Mouse (Mus musculus) A20 (cell line): ENCODE results near the gene Zfp580.
"Not testable (repeated sequence)": the region's sequence is repeated elsewhere in the genome, so short reads cannot be mapped to it uniquely, and the experiment has no call there.

ENCODE experiments used
- DNase-seq: peaks from one replicate; pipeline ENCODE4 v3.0.0-alpha.2; 2011; ENCODE audit warnings: low read depth, low spot score

Gene Zfp580

DNA sequence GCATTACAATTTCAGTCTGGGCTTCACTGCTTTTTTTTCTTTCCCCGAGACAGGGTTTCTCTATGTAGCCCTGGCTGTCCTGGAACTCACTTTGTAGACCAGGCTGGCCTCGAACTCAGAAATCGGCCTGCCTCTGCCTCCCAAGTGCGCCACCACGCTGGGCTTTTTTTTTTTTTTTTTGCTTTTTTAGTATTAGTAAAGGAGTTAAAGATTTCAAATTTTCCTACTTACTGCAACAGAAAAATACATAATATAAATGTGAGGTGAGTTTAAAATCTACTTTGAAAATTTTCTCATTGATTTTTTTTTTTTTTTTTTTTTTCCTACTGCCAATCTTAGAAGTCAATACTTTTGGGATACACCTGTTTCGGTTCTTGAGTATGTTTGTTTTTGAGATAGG is 13.5 kb downstream of the Zfp580 start:
- no peak for DNase-seq

GRCm38 (mm10) chr7:5073586-5073985 is 22.2 kb downstream of the Zfp580 start:
- no peak for DNase-seq

DNA sequence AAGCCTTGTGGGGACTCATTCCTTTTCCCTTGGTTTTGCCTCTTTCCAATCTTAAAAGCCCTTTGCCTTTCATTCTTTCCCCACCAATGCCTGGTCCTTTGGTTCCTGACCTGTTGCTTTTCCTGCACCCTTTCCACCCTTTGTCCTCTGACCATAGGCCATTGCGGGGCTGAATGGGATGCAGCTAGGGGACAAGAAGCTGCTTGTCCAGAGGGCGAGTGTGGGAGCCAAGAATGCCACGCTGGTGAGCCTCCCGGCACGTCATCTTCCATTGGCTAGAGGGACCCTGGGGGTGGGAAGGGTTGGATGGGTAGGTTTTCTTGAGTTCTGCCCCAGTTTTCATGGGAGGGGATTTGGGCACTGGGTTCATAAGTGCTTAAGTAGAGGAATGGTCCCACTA is 23.6 kb downstream of the Zfp580 start:
- DNase-seq, result no peak

DNA sequence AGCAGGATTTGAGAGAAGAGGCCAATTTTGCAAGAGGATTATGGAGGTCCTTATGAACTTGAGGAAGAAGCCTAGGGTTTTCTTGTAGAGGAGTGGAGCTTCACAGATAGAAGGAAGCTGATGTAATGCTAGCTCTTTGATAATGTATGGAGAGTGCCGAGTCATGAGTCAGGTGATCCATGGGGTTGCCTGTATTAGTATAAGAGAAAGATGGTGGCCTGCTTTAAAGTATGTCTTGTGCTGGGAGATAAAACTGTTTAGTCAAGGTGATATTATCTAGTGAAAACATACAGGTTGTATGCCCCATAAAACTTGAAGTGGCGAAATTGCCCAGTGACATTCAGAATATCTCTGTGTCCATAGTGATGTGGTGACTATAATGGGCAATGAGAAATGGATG is 25.6 kb downstream of the Zfp580 start:
- no peak for DNase-seq

DNA sequence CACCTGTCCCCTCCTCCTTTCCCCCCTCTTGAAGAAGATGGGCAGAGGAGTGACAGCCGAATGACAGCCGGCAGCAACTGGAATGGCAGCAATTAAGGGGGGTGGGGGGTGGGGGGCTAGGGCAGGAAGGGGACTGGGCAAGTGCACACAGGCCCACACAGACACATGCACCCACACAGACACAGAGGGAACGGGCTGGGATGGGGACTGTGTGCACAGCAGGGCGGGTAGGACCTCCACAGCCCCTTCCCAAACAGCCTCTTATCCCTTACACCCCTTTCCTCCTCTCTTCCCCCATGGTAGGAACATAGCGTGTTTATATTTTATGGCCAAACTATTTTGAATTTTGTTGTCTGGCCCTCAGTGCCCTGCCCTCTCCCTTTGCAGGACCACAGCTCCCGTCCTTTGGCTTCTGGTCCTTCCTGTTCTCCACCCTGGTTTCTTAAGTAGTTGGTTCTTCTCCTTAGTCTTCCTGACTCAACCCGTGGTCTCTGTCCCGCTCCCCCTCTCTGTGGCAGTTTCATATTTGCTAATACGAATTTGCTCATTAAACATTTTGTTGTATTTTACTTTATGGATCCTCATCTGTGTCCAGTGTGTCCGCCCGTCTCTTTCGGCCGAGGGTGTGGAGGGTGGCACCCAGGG is 28.1 kb downstream of the Zfp580 start:
- DNase-seq, result not testable (repeated sequence)

- DNase-seq, result peak; percentile 98
Observed at GRCm38 (mm10) chr7:5080010-5080751, 28.8 kb downstream of the Zfp580 start, which contains the start of gene Epn1. TSS of gene Epn1 (plus strand) at chr7:5080235.

DNA sequence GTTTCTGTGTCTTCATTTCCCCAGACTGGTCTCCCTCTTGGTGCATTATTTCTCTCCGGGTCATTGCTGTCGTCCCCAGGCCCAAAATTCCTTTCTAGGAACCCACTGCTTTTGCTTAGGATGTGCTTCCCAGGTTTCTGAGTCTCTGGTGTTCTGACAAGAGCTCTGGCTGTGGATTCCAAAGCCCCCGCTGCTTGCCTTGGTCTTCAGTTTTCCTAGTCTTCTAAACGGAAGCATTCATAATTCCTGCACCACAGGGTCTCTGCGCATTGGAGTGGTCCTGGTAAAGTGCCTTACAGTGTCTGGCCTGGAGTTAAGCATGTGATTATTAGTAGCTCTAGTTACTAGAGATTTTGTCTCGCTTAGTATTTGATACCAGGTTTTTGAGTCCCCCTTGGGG is 29.5 kb downstream of the Zfp580 start:
- DNase-seq, result no peak

DNA sequence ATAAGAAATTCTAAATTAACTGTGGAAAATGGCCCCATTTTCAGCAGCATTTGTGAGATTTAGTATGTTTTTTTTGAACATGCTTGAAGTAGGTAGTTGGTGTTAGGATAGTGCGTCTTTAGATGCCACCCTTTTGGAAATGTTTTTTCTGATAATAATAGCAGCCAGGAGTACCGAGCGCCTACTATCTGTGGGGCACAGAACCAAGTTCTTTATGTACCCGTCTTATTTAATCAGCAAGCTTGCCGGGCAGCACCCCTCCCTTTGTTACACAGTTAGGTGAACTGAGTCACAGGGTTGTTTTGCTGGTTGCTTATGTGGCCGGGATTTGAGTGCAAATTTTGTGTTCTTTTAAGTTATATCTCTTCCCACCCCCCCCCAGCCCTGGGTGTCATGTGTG is 29.9 kb downstream of the Zfp580 start:
- DNase-seq, result peak; percentile 69

- DNase-seq, result peak; percentile 40
Observed at GRCm38 (mm10) chr7:5081939-5082338, 30.6 kb downstream of the Zfp580 start.

- peak; percentile 91 for DNase-seq
Observed at GRCm38 (mm10) chr7:5083325-5084105, 32.2 kb downstream of the Zfp580 start.

DNA sequence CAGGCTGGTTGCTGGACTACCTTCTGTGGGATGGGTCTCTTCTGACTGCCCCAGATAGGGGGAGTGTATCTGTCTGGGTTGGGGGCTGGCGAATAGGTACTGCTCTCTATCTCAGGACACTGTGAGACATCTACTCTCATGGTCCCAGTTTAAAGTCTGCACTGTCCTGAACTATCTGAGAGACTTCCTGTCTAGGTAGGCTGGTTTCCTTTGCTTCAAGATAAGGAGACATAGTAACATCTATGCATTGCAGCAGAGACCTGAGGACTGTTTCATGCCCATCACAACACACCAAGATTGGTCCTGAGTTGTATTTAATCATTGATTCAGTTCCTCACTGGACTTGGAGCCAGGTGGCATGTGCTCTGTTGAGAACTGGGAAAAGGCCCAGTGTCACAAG is 34.2 kb downstream of the Zfp580 start:
- DNase-seq, result no peak

DNA sequence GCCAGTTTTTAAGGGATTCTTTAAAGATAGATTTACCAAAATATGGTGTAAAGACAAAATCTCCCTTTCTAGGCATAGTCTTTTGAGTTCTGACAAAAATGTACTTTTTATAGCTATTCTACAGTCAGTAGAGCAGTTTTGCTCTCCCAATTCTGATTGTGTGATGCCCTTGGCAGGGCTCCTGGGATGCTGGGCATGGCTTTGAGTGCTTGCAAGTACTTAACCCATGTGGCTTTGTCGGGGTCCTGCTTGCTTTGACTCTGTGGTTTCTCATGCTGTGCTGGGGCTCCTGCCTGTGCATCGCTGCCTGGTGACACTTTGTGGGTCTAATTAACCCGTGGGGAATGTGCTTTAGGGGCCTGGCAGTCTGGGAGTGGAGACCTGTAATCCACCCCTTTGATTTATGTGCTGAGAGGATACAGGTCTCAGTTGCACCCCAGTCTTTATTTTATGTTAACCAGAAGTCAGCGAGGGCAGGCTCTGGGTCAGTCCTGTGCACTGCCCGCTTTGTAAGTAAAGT is 35.6 kb downstream of the Zfp580 start:
- DNase-seq, result no peak

DNA sequence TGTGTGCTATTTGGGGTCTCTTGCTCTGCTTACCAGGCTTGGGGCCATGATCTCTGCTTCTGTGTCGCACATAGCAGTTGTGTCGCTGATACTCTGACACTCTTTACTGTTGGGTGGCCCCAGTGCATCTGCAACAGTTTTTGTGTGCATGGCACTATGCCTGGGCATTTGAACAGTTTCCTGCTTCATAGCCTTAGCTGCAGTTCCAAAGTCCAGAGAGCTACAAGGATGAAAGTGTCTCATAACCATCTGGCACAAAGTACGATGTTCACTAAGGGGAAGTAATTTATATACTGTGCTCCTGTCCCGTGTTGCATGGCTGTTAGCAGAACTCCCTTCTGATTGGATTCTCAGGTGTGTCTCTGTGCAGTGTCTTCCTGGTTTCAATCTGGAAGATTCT is 36.5 kb downstream of the Zfp580 start:
- no peak for DNase-seq

DNA sequence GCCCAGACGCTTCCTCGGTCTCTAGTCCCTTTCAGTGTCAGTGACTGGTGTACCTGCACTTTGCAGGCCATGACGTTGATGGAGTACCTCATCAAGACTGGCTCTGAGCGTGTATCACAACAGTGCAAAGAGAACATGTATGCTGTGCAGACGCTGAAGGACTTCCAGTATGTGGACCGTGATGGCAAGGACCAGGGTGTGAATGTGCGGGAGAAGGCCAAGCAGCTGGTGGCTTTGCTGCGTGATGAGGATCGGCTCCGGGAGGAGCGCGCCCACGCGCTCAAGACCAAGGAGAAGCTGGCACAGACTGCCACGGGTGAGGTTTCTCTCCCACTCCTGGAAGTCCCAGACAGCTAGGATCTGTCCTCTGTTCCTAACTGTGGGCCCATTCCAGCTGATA is 38.5 kb downstream of the Zfp580 start:
- DNase-seq, result no peak

- no peak for DNase-seq
Observed at GRCm38 (mm10) chr7:5091008-5091728, 39.8 kb downstream of the Zfp580 start.

- DNase-seq, result no peak
Observed at GRCm38 (mm10) chr7:5092381-5092780, 41.0 kb downstream of the Zfp580 start.

DNA sequence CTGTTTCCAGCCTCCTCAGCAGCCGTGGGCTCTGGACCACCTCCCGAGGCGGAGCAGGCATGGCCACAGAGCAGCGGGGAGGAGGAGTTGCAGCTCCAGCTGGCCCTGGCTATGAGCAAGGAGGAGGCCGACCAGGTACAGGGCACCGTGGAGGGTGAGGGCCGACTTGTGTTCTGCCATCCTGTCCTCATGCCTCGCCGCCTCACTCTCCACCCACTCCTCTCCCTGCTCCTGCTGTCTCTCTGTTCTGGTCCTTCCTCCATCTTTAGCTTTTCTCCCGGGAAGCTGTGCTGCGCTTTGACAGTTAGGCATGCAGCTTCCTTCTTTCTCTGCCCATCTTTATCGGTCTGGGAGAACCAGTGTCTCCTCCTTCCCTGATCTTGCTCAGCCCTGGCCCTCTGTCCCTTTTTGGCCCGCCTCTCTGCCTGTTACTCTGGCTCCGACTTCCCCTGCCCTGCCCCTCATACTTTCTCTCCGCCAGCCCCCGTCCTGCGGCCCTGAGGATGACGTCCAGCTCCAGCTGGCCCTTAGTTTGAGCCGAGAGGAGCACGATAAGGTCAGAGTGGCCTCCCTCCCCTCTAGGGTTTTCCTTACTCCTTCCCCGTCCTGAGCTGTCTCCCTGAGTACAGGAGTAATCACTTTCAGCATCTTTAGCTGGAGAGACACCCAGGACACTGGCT is 41.6 kb downstream of the Zfp580 start:
- no peak for DNase-seq

GRCm38 (mm10) chr7:5098769-5099168 is 47.4 kb downstream of the Zfp580 start:
- DNase-seq, result no peak

DNA sequence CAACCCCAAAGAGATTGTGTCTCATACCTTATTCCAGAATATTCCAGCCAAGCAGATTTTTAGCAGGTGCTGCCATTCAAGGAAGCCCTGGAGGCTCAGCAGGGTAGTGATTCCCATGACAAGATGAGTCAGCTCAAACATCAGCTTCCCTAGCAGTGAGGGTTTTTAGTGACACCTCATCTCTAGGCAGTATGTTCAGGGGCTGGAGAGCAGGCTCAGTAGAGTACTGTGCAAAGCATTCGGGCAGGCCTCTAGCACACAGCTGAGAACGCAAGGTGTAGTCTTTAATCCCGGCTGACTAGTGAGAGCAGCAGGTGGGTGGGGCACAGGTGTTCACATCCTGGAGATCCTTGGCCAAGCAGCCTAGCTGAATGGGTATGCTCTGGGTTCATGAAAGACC is 48.5 kb downstream of the Zfp580 start:
- DNase-seq, result peak; percentile 79

DNA sequence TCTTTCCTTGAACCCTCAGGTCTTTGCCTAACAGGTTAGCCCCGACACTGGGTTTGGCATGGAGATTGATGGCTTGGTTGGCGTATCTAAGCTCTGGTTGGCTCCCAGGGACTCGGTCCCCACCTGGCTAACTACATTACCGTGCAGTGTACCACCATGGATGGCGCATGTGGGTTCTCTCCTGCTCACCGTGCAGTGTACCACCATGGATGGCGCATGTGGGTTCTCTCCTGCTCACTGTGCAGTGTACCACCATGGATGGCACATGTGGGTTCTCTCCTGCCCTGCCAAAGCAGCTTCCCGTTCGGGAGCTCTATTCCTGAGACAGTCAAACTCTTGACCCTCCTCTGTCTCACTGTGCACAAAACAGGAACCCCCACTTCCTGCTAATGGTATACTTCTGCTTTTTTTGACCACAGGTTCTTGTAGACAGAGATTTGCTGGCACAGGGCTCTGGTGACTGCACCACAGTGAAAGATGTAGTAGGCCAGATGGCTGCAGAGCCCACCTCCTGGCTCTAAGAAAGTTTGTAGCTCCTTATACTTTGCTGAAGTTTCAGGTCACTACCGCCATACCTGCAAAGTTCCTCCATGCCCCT is 49.8 kb downstream of the Zfp580 start:
- peak; percentile 92 for DNase-seq

DNA sequence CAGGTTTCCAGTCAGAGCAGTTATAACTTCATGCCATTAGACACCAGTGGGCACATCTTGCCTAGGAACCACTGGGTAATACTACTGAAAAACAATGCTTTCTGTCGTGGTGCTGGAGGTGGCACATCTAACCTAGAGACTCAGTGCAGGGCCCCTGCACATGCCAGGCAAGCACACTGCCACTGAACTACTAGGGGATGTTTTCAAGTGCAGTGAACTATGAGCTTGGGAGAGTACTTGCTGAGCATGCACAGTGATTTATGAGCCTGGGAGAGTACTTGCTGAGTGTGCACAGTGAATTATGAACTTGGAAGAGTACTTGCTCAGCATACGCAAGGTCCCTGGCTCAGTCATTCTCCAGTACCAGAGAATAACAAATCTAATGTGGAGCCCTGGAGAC is 51.2 kb downstream of the Zfp580 start:
- peak; percentile 36 for DNase-seq
